Mouse (Mus musculus): ENCODE measurements around the gene Lgr5. TPM values are rescaled to one million over a fixed set of nuclear protein-coding genes. Genes with fewer than 3 reads are reported as not detected.

Lgr5 gene
- polyA plus RNA-seq, 1 experiment from 2014 or later = 0.73 TPM

- no peaks in the 10 kb centered on the region for H3K36me3 ChIP-seq (replicated peaks; ENCODE audit: insufficient read depth, low read length)
- peak overlapping the region; percentile 76 for H3K4me2 ChIP-seq (ENCODE audit: low read depth, low read length)
- H3K27ac ChIP-seq (ENCODE audit: low read depth) = no peak overlapping the region
- ATAC-seq (no peak), DNase-seq (no peak)
- no peak overlapping the region for H3K9ac ChIP-seq (replicated peaks)
- no peaks in the 10 kb centered on the region for H3K9me3 ChIP-seq (ENCODE audit: low read length)
- H3K27me3 ChIP-seq (ENCODE audit: insufficient read depth, low read length) = peaks cover 21% of the 10 kb centered on the region
- TF ChIP-seq EP300 (IDR thresholded peaks at IDR 0.05; ENCODE audit: low read depth) (no peak), CTCF (IDR thresholded peaks at IDR 0.05; ENCODE audit: low read depth) (no peak)
- peaks cover 12% of the 10 kb centered on the region for H3K4me1 ChIP-seq (ENCODE audit: insufficient read depth)
- H3K4me3 ChIP-seq (ENCODE audit: low read depth, low read length) = peak overlapping the region; percentile 48
- 1% methylated on average over 21 of the region's 21 CpGs for WGBS (ENCODE audit: insufficient replicate concordance)
Observed at GRCm38 (mm10) chr10:115585491-115586245, 1.9 kb downstream of the Lgr5 start.

GRCm38 (mm10) chr10:115584656-115585055 is 2.9 kb downstream of the Lgr5 start:
- Histone ChIP-seq H3K9me3 (ENCODE audit: low read length) (no peaks in the 10 kb centered on the region), H3K27me3 (ENCODE audit: insufficient read depth, low read length) (peaks cover 21% of the 10 kb centered on the region), H3K36me3 (replicated peaks; ENCODE audit: insufficient read depth, low read length) (no peaks in the 10 kb centered on the region), H3K9ac (replicated peaks) (no peak overlapping the region), H3K4me2 (ENCODE audit: low read depth, low read length) (peak overlapping the region; percentile 76; the same call in 1 of the 2 replicates), H3K4me1 (ENCODE audit: insufficient read depth) (peaks cover 12% of the 10 kb centered on the region), H3K4me3 (ENCODE audit: low read depth, low read length) (no peak overlapping the region), H3K27ac (ENCODE audit: low read depth) (no peak overlapping the region)
- ATAC-seq (no peak), DNase-seq (no peak)
- 23% methylated on average over 14 of the region's 14 CpGs for WGBS (ENCODE audit: insufficient replicate concordance)
- 0 out of 2 replicates have a peak, but pooled peaks have one; percentile 10 for TF ChIP-seq CTCF (IDR thresholded peaks at IDR 0.05; ENCODE audit: low read depth)
- no peak for TF ChIP-seq EP300 (IDR thresholded peaks at IDR 0.05; ENCODE audit: low read depth)

- H3K27ac ChIP-seq (ENCODE audit: low read depth) = no peak overlapping the region
- WGBS (ENCODE audit: insufficient replicate concordance) = 76% methylated on average over 3 of the region's 3 CpGs
- DNase-seq = no peak
Observed at GRCm38 (mm10) chr10:115583071-115583470, 4.5 kb downstream of the Lgr5 start.

GRCm38 (mm10) chr10:115581971-115582370 is 5.6 kb downstream of the Lgr5 start:
- H3K27ac ChIP-seq (ENCODE audit: low read depth) = no peak overlapping the region
- DNase-seq (no peak), ATAC-seq (no peak)
- no peaks in the 10 kb centered on the region for H3K9me3 ChIP-seq (ENCODE audit: low read length)
- peaks cover 7% of the 10 kb centered on the region; the same call in 1 of the 2 replicates for H3K27me3 ChIP-seq (ENCODE audit: insufficient read depth, low read length)
- no peak overlapping the region for H3K4me2 ChIP-seq (ENCODE audit: low read depth, low read length)
- peaks cover 3% of the 10 kb centered on the region for H3K4me1 ChIP-seq (ENCODE audit: insufficient read depth)
- H3K4me3 ChIP-seq (ENCODE audit: low read depth, low read length) = no peak overlapping the region
- H3K36me3 ChIP-seq (replicated peaks; ENCODE audit: insufficient read depth, low read length) = no peaks in the 10 kb centered on the region
- no peak overlapping the region for H3K9ac ChIP-seq (replicated peaks)
- no peak for TF ChIP-seq EP300 (IDR thresholded peaks at IDR 0.05; ENCODE audit: low read depth)
- TF ChIP-seq CTCF (IDR thresholded peaks at IDR 0.05; ENCODE audit: low read depth) = no peak
- whole genome bisulfite sequencing (ENCODE audit: insufficient replicate concordance) = 57% methylated on average over 9 of the region's 9 CpGs

More at GRCm38 (mm10) chr10:115583071-115583470, 4.5 kb downstream of the Lgr5 start:
- Histone ChIP-seq H3K9ac (replicated peaks) (no peak overlapping the region), H3K4me3 (ENCODE audit: low read depth, low read length) (no peak overlapping the region), H3K4me1 (ENCODE audit: insufficient read depth) (peaks cover 12% of the 10 kb centered on the region), H3K27me3 (ENCODE audit: insufficient read depth, low read length) (peaks cover 18% of the 10 kb centered on the region), H3K36me3 (replicated peaks; ENCODE audit: insufficient read depth, low read length) (no peaks in the 10 kb centered on the region), H3K4me2 (ENCODE audit: low read depth, low read length) (no peak overlapping the region), H3K9me3 (ENCODE audit: low read length) (no peaks in the 10 kb centered on the region)
- ATAC-seq = no peak
- TF ChIP-seq CTCF (IDR thresholded peaks at IDR 0.05; ENCODE audit: low read depth) (no peak), EP300 (IDR thresholded peaks at IDR 0.05; ENCODE audit: low read depth) (no peak)

GRCm38 (mm10) chr10:115579494-115579893 is 8.1 kb downstream of the Lgr5 start:
- H3K9ac ChIP-seq (replicated peaks) = no peak overlapping the region
- H3K9me3 ChIP-seq (ENCODE audit: low read length) = no peaks in the 10 kb centered on the region
- H3K27ac ChIP-seq (ENCODE audit: low read depth) = no peak overlapping the region
- ATAC-seq = no peak
- H3K36me3 ChIP-seq (replicated peaks; ENCODE audit: insufficient read depth, low read length) = no peaks in the 10 kb centered on the region
- H3K4me2 ChIP-seq (ENCODE audit: low read depth, low read length) = no peak overlapping the region
- H3K4me1 ChIP-seq (ENCODE audit: insufficient read depth) = no peaks in the 10 kb centered on the region
- no peak for DNase-seq
- TF ChIP-seq EP300 (IDR thresholded peaks at IDR 0.05; ENCODE audit: low read depth) (no peak), CTCF (IDR thresholded peaks at IDR 0.05; ENCODE audit: low read depth) (no peak)
- no peaks in the 10 kb centered on the region for H3K27me3 ChIP-seq (ENCODE audit: insufficient read depth, low read length)
- H3K4me3 ChIP-seq (ENCODE audit: low read depth, low read length) = no peak overlapping the region
- WGBS (ENCODE audit: insufficient replicate concordance) = 51% methylated on average over 7 of the region's 7 CpGs

- no peak overlapping the region for H3K4me3 ChIP-seq (ENCODE audit: low read depth, low read length)
- no peak for ATAC-seq
Observed at GRCm38 (mm10) chr10:115579076-115579475, 8.5 kb downstream of the Lgr5 start.

More at GRCm38 (mm10) chr10:115579076-115579475, 8.5 kb downstream of the Lgr5 start:
- H3K27me3 ChIP-seq (ENCODE audit: insufficient read depth, low read length) = no peaks in the 10 kb centered on the region
- no peaks in the 10 kb centered on the region for H3K36me3 ChIP-seq (replicated peaks; ENCODE audit: insufficient read depth, low read length)
- 72% methylated on average over 7 of the region's 7 CpGs for WGBS (ENCODE audit: insufficient replicate concordance)
- no peaks in the 10 kb centered on the region for H3K4me1 ChIP-seq (ENCODE audit: insufficient read depth)
- no peak overlapping the region for H3K4me2 ChIP-seq (ENCODE audit: low read depth, low read length)
- no peak overlapping the region for H3K27ac ChIP-seq (ENCODE audit: low read depth)
- no peaks in the 10 kb centered on the region for H3K9me3 ChIP-seq (ENCODE audit: low read length)
- H3K9ac ChIP-seq (replicated peaks) = no peak overlapping the region
- no peak for DNase-seq
- TF ChIP-seq EP300 (IDR thresholded peaks at IDR 0.05; ENCODE audit: low read depth) = no peak
- no peak for TF ChIP-seq CTCF (IDR thresholded peaks at IDR 0.05; ENCODE audit: low read depth)

All from liver, postnatal 0 days (tissue).